Mouse (Mus musculus) ES-Bruce4 (cell line): ENCODE results near the gene Cdhr5. TPM values are rescaled to one million over a fixed set of nuclear protein-coding genes. Genes with fewer than 3 reads are reported as not detected.

ENCODE experiments used
- H3K27ac ChIP-seq: 2 replicates; pipeline ENCODE4 v1.5.1; 2012; ENCODE audit warnings: low read length, inconsistent platforms; ENCODE audit not compliant: insufficient read depth
- H3K27me3 ChIP-seq: 2 replicates; pipeline ENCODE4 v1.6.1; 2012; ENCODE audit warnings: mild to moderate bottlenecking, low read length, inconsistent platforms; ENCODE audit not compliant: control insufficient read depth, poor library complexity, insufficient read depth, severe bottlenecking
- H3K36me3 ChIP-seq: 2 replicates; pipeline ENCODE4 v1.6.1; 2012; ENCODE audit warnings: inconsistent platforms, mild to moderate bottlenecking, low read length, moderate library complexity; ENCODE audit not compliant: control insufficient read depth, poor library complexity, insufficient read depth, severe bottlenecking
- H3K4me1 ChIP-seq: one replicate; pipeline ENCODE4 v1.8.1; 2011; ENCODE audit warnings: low read length; ENCODE audit not compliant: control insufficient read depth, insufficient read depth
- H3K4me3 ChIP-seq: 2 replicates; pipeline ENCODE4 v1.5.1; 2011; ENCODE audit warnings: low read depth, mild to moderate bottlenecking, low read length
- H3K9ac ChIP-seq: 2 replicates; pipeline ENCODE4 v1.6.1; 2012; ENCODE audit warnings: low read depth, mild to moderate bottlenecking, inconsistent platforms; ENCODE audit not compliant: poor library complexity, severe bottlenecking
- H3K9me3 ChIP-seq: replicated peaks from 2 replicates; pipeline ENCODE4 v1.6.1; 2012; ENCODE audit warnings: mild to moderate bottlenecking, low read length, inconsistent platforms; ENCODE audit not compliant: control insufficient read depth, poor library complexity, insufficient read depth, severe bottlenecking
- CTCF ChIP-seq: IDR thresholded peaks from one replicate; pipeline ENCODE4 v1.8.1; 2011; ENCODE audit warnings: low read depth, low read length
- EP300 ChIP-seq: IDR thresholded peaks from 2 replicates; pipeline ENCODE4 v1.6.1; 2011; ENCODE audit warnings: low read depth, low read length; ENCODE audit not compliant: insufficient read depth
- POLR2A ChIP-seq: IDR thresholded peaks from one replicate; pipeline ENCODE4 v1.8.1; 2011; ENCODE audit warnings: low read length; ENCODE audit not compliant: insufficient read depth
- polyA plus RNA-seq: library from polyadenylated mRNA; stranded (reverse); fragments of >200 nt; gene quantifications from 2 replicates; pipeline ENCODE4 v1.2.4, GENCODE M21; 2011; ENCODE audit warnings: low read depth; ENCODE audit not compliant: missing spikeins, insufficient read depth, insufficient read length

The Cdhr5 gene
- polyA plus RNA-seq, 1 experiment: not detected

- Histone ChIP-seq H3K4me3 (no peak overlapping the region), H3K36me3 (peaks cover 42% of the 10 kb centered on the region), H3K9ac (no peak overlapping the region), H3K27me3 (no peaks in the 10 kb centered on the region), H3K27ac (no peak overlapping the region), H3K9me3 (no peaks in the 10 kb centered on the region), H3K4me1 (no peaks in the 10 kb centered on the region)
- TF ChIP-seq EP300 (no peak), CTCF (no peak), POLR2A (no peak)
Measured at GRCm38 (mm10) chr7:141304537-141304936, 28.0 kb upstream of the Cdhr5 start.

DNA sequence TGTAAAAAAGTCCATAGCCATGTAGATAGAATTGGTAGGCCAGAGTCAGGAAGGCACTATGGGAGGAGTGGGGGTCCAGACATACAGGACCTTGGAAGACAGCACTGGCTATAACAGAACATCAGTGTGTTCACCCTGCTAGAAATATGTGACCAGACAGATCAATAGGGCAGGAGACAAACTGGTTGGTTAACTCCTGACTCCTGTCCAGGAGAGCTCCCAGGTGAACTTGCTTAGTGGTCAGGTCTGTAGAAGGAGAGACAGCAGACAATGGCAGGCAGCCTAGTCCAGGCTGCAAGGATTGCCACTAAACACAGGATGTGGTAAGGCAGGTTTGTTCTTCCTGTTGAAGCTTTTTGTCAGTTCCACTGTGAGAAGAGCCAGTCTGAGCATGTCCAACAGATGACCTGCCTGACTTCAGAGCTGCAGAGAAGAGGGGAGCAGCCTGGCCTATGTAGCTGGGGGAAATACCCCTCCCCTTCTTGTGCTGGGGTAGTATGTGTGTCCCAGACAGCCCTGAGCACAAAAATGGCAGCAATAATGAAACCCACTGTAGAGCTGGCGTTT is 26.2 kb upstream of the Cdhr5 start:
- Histone ChIP-seq H3K9me3 (no peaks in the 10 kb centered on the region), H3K27ac (no peak overlapping the region), H3K9ac (no peak overlapping the region), H3K4me3 (no peak overlapping the region), H3K27me3 (no peaks in the 10 kb centered on the region), H3K36me3 (peaks cover 32% of the 10 kb centered on the region), H3K4me1 (no peaks in the 10 kb centered on the region)
- TF ChIP-seq EP300 (no peak), CTCF (no peak), POLR2A (no peak)

GRCm38 (mm10) chr7:141301386-141301785 is 24.8 kb upstream of the Cdhr5 start:
- Histone ChIP-seq H3K27me3 (no peaks in the 10 kb centered on the region), H3K9ac (no peak overlapping the region), H3K27ac (no peak overlapping the region), H3K9me3 (no peaks in the 10 kb centered on the region), H3K4me1 (no peaks in the 10 kb centered on the region), H3K36me3 (peaks cover 27% of the 10 kb centered on the region), H3K4me3 (no peak overlapping the region)
- TF ChIP-seq CTCF: no peak
- no peak for TF ChIP-seq POLR2A
- TF ChIP-seq EP300: no peak

DNA sequence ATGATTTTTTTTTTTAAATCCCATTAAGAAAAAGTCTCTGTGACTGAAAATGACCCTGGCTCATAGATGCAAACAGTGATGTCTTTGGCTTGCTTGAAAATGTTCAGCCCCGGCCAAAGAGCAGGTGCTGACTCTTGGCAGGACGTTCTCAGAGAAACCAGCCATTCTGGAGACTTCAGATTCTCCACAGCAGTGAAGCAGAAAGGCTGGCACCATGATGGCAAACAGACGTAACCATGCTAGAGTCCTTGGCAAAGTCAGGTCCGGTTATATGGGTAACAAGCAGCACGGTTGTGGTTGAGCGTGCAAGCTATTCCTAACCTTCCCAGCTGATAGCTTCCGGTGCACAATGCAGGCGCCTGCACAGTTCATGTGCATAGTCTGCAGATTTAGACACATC is 22.6 kb upstream of the Cdhr5 start:
- no peak overlapping the region for H3K9ac ChIP-seq
- H3K4me3 ChIP-seq: no peak overlapping the region
- H3K27me3 ChIP-seq: peaks cover 2% of the 10 kb centered on the region; the same call in 1 of the 2 replicates
- no peaks in the 10 kb centered on the region for H3K4me1 ChIP-seq
- peaks cover 9% of the 10 kb centered on the region; the same call in 1 of the 2 replicates for H3K36me3 ChIP-seq
- H3K9me3 ChIP-seq: no peaks in the 10 kb centered on the region
- TF ChIP-seq CTCF (no peak), POLR2A (no peak), EP300 (no peak)
- H3K27ac ChIP-seq: no peak overlapping the region

DNA sequence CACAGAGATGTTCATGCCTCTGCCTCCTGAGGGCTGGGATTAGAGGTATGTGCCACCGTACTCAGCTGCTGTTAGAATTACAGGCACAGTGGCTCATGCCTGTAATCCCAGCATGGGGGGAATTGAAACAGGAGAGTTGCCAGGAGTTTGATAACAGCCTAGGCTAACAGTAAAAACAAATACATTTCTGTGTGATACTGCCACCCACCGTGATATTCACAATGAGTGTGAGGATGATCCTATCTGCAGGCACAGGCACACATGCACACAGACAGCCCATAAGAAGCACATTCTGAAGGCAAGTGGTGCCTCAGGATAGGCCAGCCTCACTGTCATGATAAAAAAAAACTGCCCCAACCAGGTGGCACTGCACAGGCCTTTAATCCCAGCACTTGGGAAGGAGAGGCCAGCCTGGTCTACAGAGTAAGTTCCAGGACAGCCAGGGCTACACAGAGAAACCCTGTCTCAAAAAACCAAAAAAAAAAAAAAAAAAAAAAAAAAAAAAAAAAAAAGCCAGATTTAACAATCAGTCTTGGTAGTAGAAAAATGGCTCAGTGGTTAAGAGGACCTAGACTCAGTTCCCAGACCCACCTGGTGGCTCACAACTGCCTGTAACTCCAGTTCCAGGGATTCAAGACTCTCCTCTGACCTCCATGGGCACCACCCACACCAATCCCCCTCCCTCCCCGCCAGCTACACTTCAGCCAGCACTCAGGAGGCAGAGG is 21.5 kb upstream of the Cdhr5 start:
- TF ChIP-seq CTCF: no peak
- TF ChIP-seq EP300: no peak
- TF ChIP-seq POLR2A: no peak
- H3K27me3 ChIP-seq: peaks cover 7% of the 10 kb centered on the region; the same call in 1 of the 2 replicates
- H3K27ac ChIP-seq: no peak overlapping the region
- H3K4me1 ChIP-seq: peaks cover 2% of the 10 kb centered on the region
- H3K9me3 ChIP-seq: no peaks in the 10 kb centered on the region
- H3K4me3 ChIP-seq: no peak overlapping the region
- H3K9ac ChIP-seq: no peak overlapping the region
- H3K36me3 ChIP-seq: peaks cover 9% of the 10 kb centered on the region; the same call in 1 of the 2 replicates

DNA sequence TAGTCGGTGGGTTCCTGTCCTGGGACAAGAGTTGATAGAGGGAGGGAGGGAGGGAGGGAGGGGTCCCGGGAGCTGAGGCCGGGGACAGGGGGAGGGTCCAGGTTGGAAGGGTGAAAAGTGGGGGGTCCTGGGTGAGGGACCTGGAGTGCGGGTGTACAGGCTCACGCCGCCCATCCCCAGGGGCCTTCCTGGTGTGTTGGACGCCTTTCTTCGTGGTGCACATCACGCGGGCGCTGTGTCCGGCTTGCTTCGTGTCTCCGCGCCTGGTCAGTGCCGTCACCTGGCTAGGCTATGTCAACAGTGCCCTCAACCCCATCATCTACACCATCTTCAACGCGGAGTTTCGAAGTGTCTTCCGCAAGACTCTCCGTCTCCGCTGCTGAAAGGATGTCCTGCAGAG is 17.9 kb upstream of the Cdhr5 start:
- H3K27me3 ChIP-seq: peaks cover 15% of the 10 kb centered on the region
- H3K9ac ChIP-seq: peak overlapping the region; percentile 34; the same call in 1 of the 2 replicates
- peak overlapping the region; percentile 39 for H3K4me3 ChIP-seq
- H3K9me3 ChIP-seq: no peaks in the 10 kb centered on the region
- H3K36me3 ChIP-seq: no peaks in the 10 kb centered on the region
- no peak for TF ChIP-seq EP300
- TF ChIP-seq CTCF: no peak
- no peak for TF ChIP-seq POLR2A
- no peak overlapping the region for H3K27ac ChIP-seq
- H3K4me1 ChIP-seq: peaks cover 2% of the 10 kb centered on the region
